Mouse (Mus musculus) midbrain, embryonic 14.5 days (tissue): ENCODE data around the gene Atp6v1f. TPM values are rescaled to one million over a fixed set of nuclear protein-coding genes. Genes with fewer than 3 reads are reported as not detected.

Source experiments
- ATAC-seq: fragments of 200-750 bp; cut with Nextera tagmentation; 2 replicates; pipeline ENCODE4 v1.8.0; 2017; ENCODE audit warnings: moderate number of reproducible peaks, moderate library complexity; ENCODE audit not compliant: low FRiP score, low TSS enrichment
- DNase-seq: peaks from one replicate; pipeline ENCODE4 v3.0.0-alpha.2; 2015
- H3K27ac ChIP-seq: fragments of 300-500 bp; sonication (generic); replicated peaks from 2 replicates; pipeline ENCODE4 v1.5.1; 2014; ENCODE audit warnings: mild to moderate bottlenecking, low read depth, low read length, moderate library complexity
- H3K27me3 ChIP-seq: fragments of 300-500 bp; sonication (generic); 2 replicates; pipeline ENCODE4 v1.6.1; 2014; ENCODE audit warnings: low read length, control low read depth, mixed read lengths; ENCODE audit not compliant: control insufficient read depth, insufficient read depth
- H3K36me3 ChIP-seq: fragments of 300-500 bp; sonication (generic); 2 replicates; pipeline ENCODE4 v1.6.1; 2014; ENCODE audit warnings: low read length, control low read depth; ENCODE audit not compliant: control insufficient read depth, insufficient read depth
- H3K4me1 ChIP-seq: fragments of 300-500 bp; sonication (generic); 2 replicates; pipeline ENCODE4 v1.6.1; 2014; ENCODE audit warnings: mild to moderate bottlenecking, antibody characterized with exemption, low read length, control low read depth; ENCODE audit not compliant: control insufficient read depth, insufficient read depth
- H3K4me2 ChIP-seq: fragments of 300-500 bp; sonication (generic); 2 replicates; pipeline ENCODE4 v1.6.1; 2014; ENCODE audit warnings: mild to moderate bottlenecking, low read length, moderate library complexity
- H3K4me3 ChIP-seq: fragments of 300-500 bp; sonication (generic); replicated peaks from 2 replicates; pipeline ENCODE4 v1.5.1; 2014; ENCODE audit warnings: low read depth, low read length
- H3K9ac ChIP-seq: fragments of 300-500 bp; sonication (generic); replicated peaks from 2 replicates; pipeline ENCODE4 v1.6.1; 2014; ENCODE audit warnings: mild to moderate bottlenecking, low read length, moderate library complexity
- H3K9me3 ChIP-seq: fragments of 300-500 bp; sonication (generic); 2 replicates; pipeline ENCODE4 v1.6.1; 2016; ENCODE audit warnings: low read length, control low read depth, mixed read lengths; ENCODE audit not compliant: control insufficient read depth
- WGBS: fragments of 180-500 bp; shearing (Covaris S2); extraction: QIAGEN DNeasy Blood & Tissue Kit; methylation state at CpG from one replicate; pipeline ENCODE4 v1.1.7; 2014; 5-methylcytosine and 5-hydroxymethylcytosine counted together
- polyA plus RNA-seq: library from polyadenylated mRNA; unstranded; fragments of >200 nt; fragmentation: Nextera tagmentation; extraction: Ambion mirVana; gene quantifications from 2 replicates; pipeline ENCODE4 v1.2.1, GENCODE M21; 2014

The Atp6v1f gene
- polyA plus RNA-seq, 1 experiment from 2014 or later, result 318 TPM

DNA sequence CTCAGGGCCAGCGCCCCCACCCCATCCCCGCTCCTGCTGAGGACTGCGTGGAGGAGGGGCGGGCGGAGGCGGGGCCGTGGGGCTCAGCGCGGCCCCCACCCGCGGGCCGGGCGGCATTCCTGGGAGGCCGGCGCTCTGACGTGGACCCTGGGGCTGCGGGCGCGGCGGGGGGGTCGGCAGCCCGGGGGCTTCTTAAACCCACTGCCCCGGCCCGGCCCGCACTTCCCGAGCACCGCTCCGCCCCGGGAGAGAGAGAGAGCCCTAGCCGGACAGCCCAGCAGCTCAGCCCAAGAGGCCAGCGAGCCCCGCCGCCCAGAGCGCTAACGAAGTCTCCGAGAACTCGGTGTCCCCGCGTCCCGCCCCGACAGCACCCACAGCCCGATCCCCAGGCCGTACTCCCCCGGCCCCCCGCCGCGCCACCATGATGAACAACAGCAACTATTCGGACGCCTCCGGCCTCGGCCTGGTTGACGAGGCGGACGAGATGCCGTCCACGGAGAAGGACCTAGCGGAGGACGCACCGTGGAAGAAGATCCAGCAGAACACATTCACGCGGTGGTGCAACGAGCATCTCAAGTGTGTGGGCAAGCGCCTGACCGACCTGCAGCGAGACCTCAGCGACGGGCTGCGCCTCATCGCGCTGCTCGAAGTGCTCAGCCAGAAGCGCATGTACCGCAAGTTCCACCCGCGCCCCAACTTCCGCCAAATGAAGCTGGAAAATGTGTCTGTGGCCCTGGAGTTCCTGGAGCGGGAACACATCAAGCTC lies 34.3 kb upstream of the Atp6v1f start, which contains the start of gene Flnc:
Gene Flnc, plus strand, starts transcription at position 219 of the 766 bp plus-strand sequence.
- Histone ChIP-seq H3K4me2 (peak within 1 kb of the TSS; percentile 69), H3K27me3 (peaks cover 37% of the 10 kb centered on the region), H3K4me1 (peaks cover 31% of the 10 kb centered on the region), H3K4me3 (peak within 1 kb of the TSS; percentile 38), H3K27ac (no peak within 1 kb of the TSS), H3K36me3 (no peaks in the 10 kb centered on the region), H3K9me3 (no peaks in the 10 kb centered on the region), H3K9ac (peak within 1 kb of the TSS; percentile 42)
- ATAC-seq, result no peak
- 1% methylated on average over 75 of the region's 77 CpGs for WGBS
- peak; percentile 59 for DNase-seq

DNA sequence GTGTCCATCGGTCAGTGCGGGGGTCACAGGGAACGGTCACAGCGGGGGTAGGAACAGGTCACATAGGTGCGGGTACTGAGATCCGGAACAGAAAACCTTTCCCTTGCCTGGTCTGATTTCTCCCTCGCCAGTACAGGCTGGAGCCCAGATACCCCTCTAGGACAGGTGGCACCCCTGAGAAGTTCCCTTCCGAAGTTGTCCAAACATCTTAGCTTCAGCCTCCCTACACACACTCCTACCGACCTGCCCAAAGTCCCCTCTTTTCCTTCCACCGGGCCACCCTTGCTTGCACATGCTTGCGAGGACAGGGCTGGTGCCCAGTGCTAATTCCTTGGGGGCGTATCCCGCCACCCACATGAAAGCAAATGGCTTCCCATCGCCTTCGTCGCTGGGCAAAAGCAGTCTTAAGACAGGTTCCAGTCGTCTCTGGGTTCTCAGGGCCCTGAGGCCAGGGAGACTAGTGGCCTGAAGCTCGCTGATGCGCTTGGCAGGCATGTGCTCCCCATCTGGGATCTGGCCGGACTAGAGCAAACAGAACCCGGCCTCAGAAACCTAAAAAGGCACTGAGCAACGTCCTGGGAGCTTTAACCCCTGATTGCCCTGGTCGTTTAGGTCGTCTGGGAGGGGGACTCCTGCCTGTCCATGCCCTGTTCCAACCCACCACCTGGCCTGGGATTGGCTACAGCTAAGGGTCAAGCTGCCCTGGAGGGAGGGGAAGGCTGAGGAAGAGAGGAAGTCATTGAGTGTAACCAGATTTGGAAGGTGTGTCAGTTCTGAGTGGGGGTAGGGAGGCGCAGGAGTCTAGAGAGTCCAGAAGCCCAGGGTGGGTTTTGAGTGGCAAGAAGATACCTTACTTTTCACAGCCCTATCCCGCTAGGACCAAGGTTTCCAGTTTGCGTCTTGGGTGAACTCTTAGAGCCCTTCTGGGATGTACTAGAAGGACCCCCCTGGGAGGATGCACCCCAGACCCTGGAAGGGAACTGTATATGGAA lies 33.4 kb upstream of the Atp6v1f start:
- ATAC-seq (0 out of 2 replicates have a peak, but pooled peaks have one; percentile 1), DNase-seq (peak; percentile 24)
- WGBS, result 10% methylated on average over 27 of the region's 27 CpGs
- Histone ChIP-seq H3K27ac (no peak overlapping the region), H3K4me3 (peak overlapping the region; percentile 38), H3K36me3 (no peaks in the 10 kb centered on the region), H3K9me3 (no peaks in the 10 kb centered on the region), H3K4me1 (peaks cover 31% of the 10 kb centered on the region), H3K4me2 (peak overlapping the region; percentile 69), H3K9ac (no peak overlapping the region), H3K27me3 (peaks cover 37% of the 10 kb centered on the region)

DNA sequence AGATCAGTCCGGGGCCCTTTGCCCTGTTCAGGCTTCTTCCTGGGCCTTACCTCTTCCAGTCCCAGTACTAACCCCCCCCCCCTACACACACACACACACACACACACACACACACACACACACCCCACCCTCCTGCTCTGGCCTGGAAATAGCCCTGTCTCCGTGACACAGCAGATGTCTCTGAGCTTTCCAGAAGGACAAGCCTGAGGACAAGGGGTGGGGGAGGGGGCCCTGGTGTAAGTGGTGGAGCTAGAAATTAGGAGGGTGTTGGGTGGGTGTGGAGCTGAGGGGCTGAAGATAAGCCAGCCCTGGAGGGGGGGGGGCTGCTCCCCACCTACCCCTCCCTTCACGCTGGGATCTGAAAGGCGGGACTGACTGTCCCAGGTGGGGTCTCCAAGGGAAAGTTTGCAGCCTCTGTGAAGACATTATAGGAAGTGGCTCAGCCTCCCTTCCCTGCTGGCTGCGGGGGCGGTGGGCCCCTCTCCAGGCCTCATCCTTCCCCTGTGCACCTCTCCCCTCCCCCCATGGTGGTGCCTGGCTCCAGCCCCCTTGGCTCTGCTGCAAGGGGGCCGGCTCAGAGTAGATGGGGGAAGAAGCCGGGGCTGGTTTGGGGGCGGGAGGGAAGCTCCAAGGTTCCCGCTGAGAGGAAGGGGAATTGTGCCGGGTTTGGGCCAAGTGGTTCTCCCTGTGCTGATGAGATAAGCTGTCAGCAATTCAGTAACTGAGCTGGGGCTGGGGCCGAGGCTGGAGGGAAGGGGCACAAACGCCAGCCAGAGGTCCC lies 32.4 kb upstream of the Atp6v1f start:
- no peaks in the 10 kb centered on the region for H3K36me3 ChIP-seq
- peak overlapping the region; percentile 8; the same call in 1 of the 2 replicates for H3K4me3 ChIP-seq
- DNase-seq, result peak; percentile 69
- peak; percentile 49 for ATAC-seq
- H3K4me1 ChIP-seq, result peaks cover 31% of the 10 kb centered on the region
- no peak overlapping the region for H3K9ac ChIP-seq
- H3K9me3 ChIP-seq, result no peaks in the 10 kb centered on the region
- WGBS, result 5% methylated on average over 13 of the region's 13 CpGs
- peaks cover 37% of the 10 kb centered on the region for H3K27me3 ChIP-seq
- H3K27ac ChIP-seq, result peak overlapping the region; percentile 64
- peak overlapping the region; percentile 36 for H3K4me2 ChIP-seq

DNA sequence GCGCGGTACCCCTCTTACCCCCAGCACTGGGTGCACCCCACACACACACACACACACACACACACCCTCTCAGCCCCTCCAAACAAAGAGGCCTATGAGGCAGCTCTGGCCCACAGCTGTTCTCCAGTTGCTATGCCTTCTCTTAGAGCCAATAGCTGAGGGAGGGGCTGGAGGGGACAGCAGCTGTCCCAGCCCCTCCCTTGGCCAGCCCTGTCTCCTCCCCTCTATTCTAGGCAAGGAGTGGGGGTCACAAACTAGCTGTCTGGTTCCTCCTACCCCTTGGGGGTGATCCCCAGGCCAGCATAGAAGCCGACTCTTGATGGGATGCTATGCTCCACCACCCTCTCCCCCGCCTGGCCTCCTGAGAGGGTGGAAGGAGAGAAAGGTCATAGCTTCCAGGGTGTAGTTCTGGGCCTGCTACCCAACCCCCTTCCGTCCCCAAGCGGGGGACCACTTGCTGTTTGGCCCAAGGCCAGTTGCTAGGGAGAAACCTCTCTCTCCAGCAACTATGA lies 31.5 kb upstream of the Atp6v1f start:
- Histone ChIP-seq H3K9ac (peak overlapping the region; percentile 31; the same call in 1 of the 2 replicates), H3K27me3 (peaks cover 37% of the 10 kb centered on the region), H3K4me3 (peak overlapping the region; percentile 8; the same call in 1 of the 2 replicates), H3K4me1 (peaks cover 31% of the 10 kb centered on the region), H3K36me3 (no peaks in the 10 kb centered on the region), H3K27ac (peak overlapping the region; percentile 64), H3K9me3 (no peaks in the 10 kb centered on the region), H3K4me2 (peak overlapping the region; percentile 36)
- 11% methylated on average over 6 of the region's 6 CpGs for WGBS
- DNase-seq (peak; percentile 29), ATAC-seq (peak; percentile 43)

DNA sequence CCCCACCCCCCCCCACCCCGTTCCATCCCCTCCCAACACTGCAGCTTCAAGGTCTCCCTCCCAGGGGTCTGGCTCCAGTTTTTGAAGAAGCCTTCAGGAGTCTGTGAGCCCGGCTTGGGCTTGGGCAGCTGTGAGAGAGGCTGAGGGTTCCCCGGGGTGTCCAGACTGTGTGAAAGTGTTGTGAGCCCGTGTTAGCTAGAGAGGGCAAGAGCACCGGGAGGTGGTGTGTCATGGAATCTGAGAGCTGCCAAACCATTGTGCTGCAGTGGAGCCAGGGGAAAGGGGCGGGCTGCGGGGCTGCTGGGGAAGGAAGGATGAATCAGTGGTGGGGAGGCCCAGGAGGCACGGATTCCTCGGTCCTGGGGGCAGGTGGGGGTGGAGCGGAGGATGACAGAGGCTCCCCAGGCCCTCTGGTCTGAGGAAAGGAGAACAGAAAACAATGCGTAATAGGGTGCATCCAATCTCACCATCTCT lies 31.0 kb upstream of the Atp6v1f start:
- peak overlapping the region; percentile 36 for H3K4me2 ChIP-seq
- no peaks in the 10 kb centered on the region for H3K36me3 ChIP-seq
- WGBS, result 4% methylated on average over 11 of the region's 11 CpGs
- H3K27ac ChIP-seq, result peak overlapping the region; percentile 64
- peaks cover 35% of the 10 kb centered on the region for H3K27me3 ChIP-seq
- DNase-seq (peak; percentile 62), ATAC-seq (peak; percentile 29; the same call in 1 of the 2 replicates)
- no peaks in the 10 kb centered on the region for H3K9me3 ChIP-seq
- H3K4me1 ChIP-seq, result peaks cover 31% of the 10 kb centered on the region
- peak overlapping the region; percentile 31; the same call in 1 of the 2 replicates for H3K9ac ChIP-seq
- H3K4me3 ChIP-seq, result no peak overlapping the region

DNA sequence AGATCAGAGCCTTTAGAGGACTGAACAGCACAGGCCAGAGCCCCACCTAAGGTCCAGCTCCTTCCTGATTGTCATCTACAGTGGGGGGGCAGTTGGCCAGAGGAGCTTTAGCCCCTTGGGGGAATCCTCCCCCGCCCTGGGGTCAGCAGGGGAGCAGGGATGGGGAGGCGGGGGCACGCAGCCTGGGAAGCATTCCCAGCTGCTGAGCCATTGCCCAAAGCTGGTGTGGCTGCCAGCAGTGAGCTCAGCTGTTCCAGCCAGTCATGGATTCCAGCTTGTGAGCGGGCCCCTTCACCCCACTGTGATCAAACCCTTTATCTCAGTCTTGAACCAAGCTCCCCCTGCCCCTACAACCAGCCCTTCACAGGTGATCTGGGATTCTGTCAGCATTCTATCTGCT lies 28.3 kb upstream of the Atp6v1f start:
- DNase-seq, result no peak
- H3K36me3 ChIP-seq, result no peaks in the 10 kb centered on the region
- H3K4me3 ChIP-seq, result no peak overlapping the region
- ATAC-seq, result no peak
- H3K4me1 ChIP-seq, result peaks cover 23% of the 10 kb centered on the region
- WGBS, result 69% methylated on average over 4 of the region's 4 CpGs
- no peaks in the 10 kb centered on the region for H3K9me3 ChIP-seq
- H3K9ac ChIP-seq, result no peak overlapping the region
- H3K27ac ChIP-seq, result no peak overlapping the region
- H3K27me3 ChIP-seq, result peaks cover 9% of the 10 kb centered on the region
- H3K4me2 ChIP-seq, result no peak overlapping the region

DNA sequence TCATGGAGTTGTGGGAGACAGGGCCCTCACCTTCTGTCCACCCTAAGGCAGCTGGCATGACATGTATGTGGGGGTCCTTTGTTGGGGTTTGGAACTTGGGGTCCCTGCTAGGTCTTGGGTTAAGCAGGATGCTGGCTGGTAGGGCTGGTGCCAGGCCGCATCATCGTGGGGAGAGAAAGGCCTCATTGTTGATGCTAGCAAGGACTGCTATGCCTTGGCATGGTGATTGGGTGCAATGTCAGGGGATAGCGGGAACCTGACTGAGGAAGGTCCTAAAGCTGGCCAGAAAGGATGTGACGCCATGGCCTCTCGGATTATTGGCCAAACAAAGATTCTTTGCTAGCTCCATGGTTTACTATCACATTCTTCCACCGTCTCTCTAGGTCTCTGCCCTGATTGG lies 27.7 kb upstream of the Atp6v1f start:
- Histone ChIP-seq H3K4me3 (no peak overlapping the region), H3K4me2 (no peak overlapping the region), H3K9ac (no peak overlapping the region), H3K9me3 (no peaks in the 10 kb centered on the region), H3K36me3 (no peaks in the 10 kb centered on the region), H3K27ac (no peak overlapping the region), H3K4me1 (peaks cover 20% of the 10 kb centered on the region), H3K27me3 (peaks cover 4% of the 10 kb centered on the region; the same call in 1 of the 2 replicates)
- 95% methylated on average over 6 of the region's 6 CpGs for WGBS
- DNase-seq (no peak), ATAC-seq (no peak)

DNA sequence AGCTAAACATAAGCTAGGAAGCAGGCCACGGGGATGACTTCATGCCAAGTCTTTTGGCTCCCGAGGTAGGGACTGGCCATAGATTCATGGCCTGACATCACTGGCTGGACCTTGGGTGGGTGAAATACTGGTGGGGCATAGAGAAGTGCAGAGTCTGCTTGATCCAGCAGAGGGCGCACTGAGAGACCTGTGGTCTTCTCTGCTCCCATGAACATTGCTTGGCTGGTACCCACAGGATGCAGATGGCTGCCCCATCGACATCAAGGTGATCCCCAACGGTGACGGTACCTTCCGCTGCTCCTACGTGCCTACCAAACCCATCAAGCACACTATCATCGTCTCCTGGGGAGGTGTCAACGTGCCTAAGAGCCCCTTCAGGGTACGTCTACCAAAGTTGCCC lies 22.7 kb upstream of the Atp6v1f start:
- Histone ChIP-seq H3K4me3 (no peak overlapping the region), H3K27ac (no peak overlapping the region), H3K9me3 (no peaks in the 10 kb centered on the region), H3K4me2 (no peak overlapping the region), H3K27me3 (no peaks in the 10 kb centered on the region), H3K4me1 (no peaks in the 10 kb centered on the region), H3K9ac (no peak overlapping the region), H3K36me3 (no peaks in the 10 kb centered on the region)
- ATAC-seq (no peak), DNase-seq (peak; percentile 19)
- 75% methylated on average over 11 of the region's 11 CpGs for WGBS
